Mouse (Mus musculus): ENCODE results near the gene Gtf2ird2. TPM values are rescaled to one million over a fixed set of nuclear protein-coding genes. Genes with fewer than 3 reads are reported as not detected.

The Gtf2ird2 gene
- polyA plus RNA-seq, 1 experiment from 2014 or later = 8.4 TPM

GRCm38 (mm10) chr5:134186059-134186458 is 2.2 kb downstream of the Gtf2ird2 start:
- ATAC-seq (ENCODE audit: insufficient number of reproducible peaks, low FRiP score, low TSS enrichment, low read depth) = no peak
- 87% methylated on average over 3 of the region's 3 CpGs for WGBS
- peaks cover 19% of the 10 kb centered on the region for H3K4me1 ChIP-seq
- H3K9me3 ChIP-seq = no peaks in the 10 kb centered on the region
- 0 out of 2 replicates have a peak, but pooled peaks cover under 1% of the 10 kb centered on the region for H3K36me3 ChIP-seq
- H3K4me3 ChIP-seq = no peak overlapping the region
- H3K27me3 ChIP-seq = no peaks in the 10 kb centered on the region
- H3K9ac ChIP-seq = no peak overlapping the region
- no peak overlapping the region for H3K27ac ChIP-seq
- no peak overlapping the region for H3K4me2 ChIP-seq

GRCm38 (mm10) chr5:134186961-134187731 is 3.3 kb downstream of the Gtf2ird2 start:
- no peak for ATAC-seq (ENCODE audit: insufficient number of reproducible peaks, low FRiP score, low TSS enrichment, low read depth)

GRCm38 (mm10) chr5:134188571-134188970 is 4.8 kb downstream of the Gtf2ird2 start:
- H3K4me2 ChIP-seq = no peak overlapping the region
- 0 out of 2 replicates have a peak, but pooled peaks cover 15% of the 10 kb centered on the region for H3K36me3 ChIP-seq
- no peak for ATAC-seq (ENCODE audit: insufficient number of reproducible peaks, low FRiP score, low TSS enrichment, low read depth)
- H3K4me1 ChIP-seq = peaks cover 1% of the 10 kb centered on the region
- no peak overlapping the region for H3K4me3 ChIP-seq
- H3K9me3 ChIP-seq = no peaks in the 10 kb centered on the region
- WGBS = 67% methylated on average over 7 of the region's 7 CpGs
- H3K9ac ChIP-seq = no peak overlapping the region
- no peaks in the 10 kb centered on the region for H3K27me3 ChIP-seq
- no peak overlapping the region for H3K27ac ChIP-seq

More at GRCm38 (mm10) chr5:134186961-134187731, 3.3 kb downstream of the Gtf2ird2 start:
- Histone ChIP-seq H3K27ac (no peak overlapping the region), H3K36me3 (0 out of 2 replicates have a peak, but pooled peaks cover 3% of the 10 kb centered on the region), H3K4me1 (peaks cover 14% of the 10 kb centered on the region), H3K27me3 (no peaks in the 10 kb centered on the region), H3K9me3 (no peaks in the 10 kb centered on the region), H3K9ac (no peak overlapping the region), H3K4me3 (no peak overlapping the region), H3K4me2 (no peak overlapping the region)
- WGBS = 74% methylated on average over 4 of the region's 4 CpGs

GRCm38 (mm10) chr5:134193664-134194063 is 9.8 kb downstream of the Gtf2ird2 start:
- Histone ChIP-seq H3K4me3 (no peak overlapping the region), H3K9ac (no peak overlapping the region), H3K27ac (no peak overlapping the region), H3K4me1 (no peaks in the 10 kb centered on the region), H3K36me3 (peaks cover 45% of the 10 kb centered on the region), H3K27me3 (no peaks in the 10 kb centered on the region), H3K4me2 (no peak overlapping the region), H3K9me3 (no peaks in the 10 kb centered on the region)
- WGBS = 82% methylated on average over 8 of the region's 8 CpGs
- no peak for ATAC-seq (ENCODE audit: insufficient number of reproducible peaks, low FRiP score, low TSS enrichment, low read depth)

- ATAC-seq (ENCODE audit: insufficient number of reproducible peaks, low FRiP score, low TSS enrichment, low read depth) = no peak
- 73% methylated on average over 10 of the region's 10 CpGs for WGBS
Observed at GRCm38 (mm10) chr5:134206721-134207120, 22.9 kb downstream of the Gtf2ird2 start.

GRCm38 (mm10) chr5:134209931-134210554 is 26.2 kb downstream of the Gtf2ird2 start:
- Histone ChIP-seq H3K9ac (no peak overlapping the region), H3K4me3 (no peak overlapping the region), H3K4me2 (no peak overlapping the region), H3K36me3 (peaks cover 29% of the 10 kb centered on the region), H3K27me3 (no peaks in the 10 kb centered on the region), H3K4me1 (peaks cover 8% of the 10 kb centered on the region; the same call in 1 of the 2 replicates), H3K9me3 (no peaks in the 10 kb centered on the region), H3K27ac (no peak overlapping the region)
- ATAC-seq (ENCODE audit: insufficient number of reproducible peaks, low FRiP score, low TSS enrichment, low read depth) = no peak
- WGBS = 51% methylated on average over 11 of the region's 11 CpGs

More at GRCm38 (mm10) chr5:134206721-134207120, 22.9 kb downstream of the Gtf2ird2 start:
- H3K27me3 ChIP-seq = no peaks in the 10 kb centered on the region
- H3K4me3 ChIP-seq = no peak overlapping the region
- H3K4me1 ChIP-seq = no peaks in the 10 kb centered on the region
- no peak overlapping the region for H3K9ac ChIP-seq
- H3K9me3 ChIP-seq = no peaks in the 10 kb centered on the region
- no peak overlapping the region for H3K27ac ChIP-seq
- H3K4me2 ChIP-seq = no peak overlapping the region
- H3K36me3 ChIP-seq = peaks cover 41% of the 10 kb centered on the region

GRCm38 (mm10) chr5:134214021-134214806 is 30.4 kb downstream of the Gtf2ird2 start:
- H3K36me3 ChIP-seq = peaks cover 38% of the 10 kb centered on the region
- H3K4me3 ChIP-seq = no peak overlapping the region
- 51% methylated on average over 12 of the region's 12 CpGs for WGBS

GRCm38 (mm10) chr5:134217900-134218299 is 34.1 kb downstream of the Gtf2ird2 start:
- Histone ChIP-seq H3K4me1 (peaks cover 17% of the 10 kb centered on the region), H3K4me3 (no peak overlapping the region), H3K36me3 (peaks cover 25% of the 10 kb centered on the region), H3K27ac (no peak overlapping the region), H3K4me2 (no peak overlapping the region), H3K9me3 (no peaks in the 10 kb centered on the region), H3K9ac (no peak overlapping the region), H3K27me3 (peaks cover 11% of the 10 kb centered on the region)
- WGBS = 90% methylated on average over 7 of the region's 7 CpGs
- no peak for ATAC-seq (ENCODE audit: insufficient number of reproducible peaks, low FRiP score, low TSS enrichment, low read depth)

More at GRCm38 (mm10) chr5:134214021-134214806, 30.4 kb downstream of the Gtf2ird2 start:
- H3K4me1 ChIP-seq = peaks cover 8% of the 10 kb centered on the region; the same call in 1 of the 2 replicates
- H3K9me3 ChIP-seq = no peaks in the 10 kb centered on the region
- no peaks in the 10 kb centered on the region for H3K27me3 ChIP-seq
- no peak overlapping the region for H3K9ac ChIP-seq
- no peak overlapping the region for H3K4me2 ChIP-seq
- no peak for ATAC-seq (ENCODE audit: insufficient number of reproducible peaks, low FRiP score, low TSS enrichment, low read depth)
- H3K27ac ChIP-seq = no peak overlapping the region

- no peaks in the 10 kb centered on the region for H3K9me3 ChIP-seq
- H3K4me2 ChIP-seq = peak overlapping the region; percentile 50
- H3K27ac ChIP-seq = no peak overlapping the region
- peaks cover 11% of the 10 kb centered on the region for H3K27me3 ChIP-seq
- H3K36me3 ChIP-seq = peaks cover 14% of the 10 kb centered on the region
- ATAC-seq (ENCODE audit: insufficient number of reproducible peaks, low FRiP score, low TSS enrichment, low read depth) = no peak
- 0 out of 2 replicates have a peak overlapping the region, but pooled peaks have one; percentile 29 for H3K4me3 ChIP-seq
- H3K4me1 ChIP-seq = peaks cover 17% of the 10 kb centered on the region
- no peak overlapping the region for H3K9ac ChIP-seq
- WGBS = 40% methylated on average over 4 of the region's 4 CpGs
Observed at GRCm38 (mm10) chr5:134221278-134221677, 37.5 kb downstream of the Gtf2ird2 start.

GRCm38 (mm10) chr5:134221708-134222150 is 37.9 kb downstream of the Gtf2ird2 start:
- Histone ChIP-seq H3K4me3 (peak overlapping the region; percentile 29), H3K4me2 (peak overlapping the region; percentile 50), H3K9ac (peak overlapping the region; percentile 21; the same call in 1 of the 2 replicates), H3K27ac (no peak overlapping the region), H3K4me1 (peaks cover 22% of the 10 kb centered on the region), H3K36me3 (peaks cover 9% of the 10 kb centered on the region), H3K9me3 (no peaks in the 10 kb centered on the region), H3K27me3 (peaks cover 11% of the 10 kb centered on the region)
- 4% methylated on average over 36 of the region's 36 CpGs for WGBS
- no peak for ATAC-seq (ENCODE audit: insufficient number of reproducible peaks, low FRiP score, low TSS enrichment, low read depth)

GRCm38 (mm10) chr5:134225110-134225901 is 41.5 kb downstream of the Gtf2ird2 start:
- H3K9me3 ChIP-seq = no peaks in the 10 kb centered on the region
- no peak overlapping the region for H3K27ac ChIP-seq
- no peak for ATAC-seq (ENCODE audit: insufficient number of reproducible peaks, low FRiP score, low TSS enrichment, low read depth)
- peaks cover 30% of the 10 kb centered on the region for H3K4me1 ChIP-seq
- H3K4me3 ChIP-seq = no peak overlapping the region
- H3K27me3 ChIP-seq = peaks cover 11% of the 10 kb centered on the region
- no peaks in the 10 kb centered on the region for H3K36me3 ChIP-seq
- H3K4me2 ChIP-seq = no peak overlapping the region
- no peak overlapping the region for H3K9ac ChIP-seq
- WGBS = 77% methylated on average over 30 of the region's 30 CpGs

Data from limb, embryonic 15.5 days (tissue).